Mouse (Mus musculus): ENCODE measurements around the gene Arhgef18. TPM values are rescaled to one million over a fixed set of nuclear protein-coding genes. Genes with fewer than 3 reads are reported as not detected.
A peak's percentile ranks its signal among the peaks of the same experiment; 100 is the strongest.

Gene Arhgef18
- polyA plus RNA-seq, 1 experiment from 2014 or later = 11.6 TPM

- peak overlapping the region; percentile 54 for H3K4me2 ChIP-seq (replicated peaks; ENCODE audit: low read depth, low read length)
- H3K4me1 ChIP-seq (ENCODE audit: insufficient read depth, low read length) = peaks cover 4% of the 10 kb centered on the region; the same call in 1 of the 2 replicates
- H3K9me3 ChIP-seq (ENCODE audit: low read length) = no peaks in the 10 kb centered on the region
- H3K27ac ChIP-seq (ENCODE audit: low read length) = peak overlapping the region; percentile 74
- H3K4me3 ChIP-seq (ENCODE audit: low read length) = peak overlapping the region; percentile 47
- ATAC-seq (ENCODE audit: low FRiP score, low TSS enrichment) = peak; percentile 2; the same call in 1 of the 2 replicates
- H3K27me3 ChIP-seq (ENCODE audit: insufficient read depth, low read length) = no peaks in the 10 kb centered on the region
- no peaks in the 10 kb centered on the region for H3K36me3 ChIP-seq (ENCODE audit: insufficient read depth, low read length)
- peak overlapping the region; percentile 79 for H3K9ac ChIP-seq (replicated peaks; ENCODE audit: low read length)
- 54% methylated on average over 9 of the region's 9 CpGs for WGBS
These were observed 75.2 kb downstream of the Arhgef18 start for GRCm38 (mm10) chr8:3467886-3468545.

DNA sequence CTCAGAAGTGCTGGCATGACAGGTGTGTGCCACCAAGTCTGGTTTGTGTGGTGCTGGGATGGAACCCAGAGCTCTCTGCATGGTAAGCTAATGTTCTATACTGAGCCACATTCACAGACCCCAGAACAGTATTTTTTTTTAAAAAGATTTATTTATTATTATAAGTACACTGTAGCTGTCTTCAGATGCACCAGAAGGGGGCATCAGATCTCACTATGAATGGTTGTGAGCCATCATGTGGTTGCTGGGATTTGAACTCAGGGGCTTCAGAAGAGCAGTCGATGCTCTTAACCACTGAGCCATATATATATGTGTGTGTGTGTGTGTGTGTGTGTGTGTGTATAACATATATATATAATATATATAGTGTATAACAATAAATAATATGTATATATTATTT lies 76.0 kb downstream of the Arhgef18 start:
- Histone ChIP-seq H3K4me3 (ENCODE audit: low read length) (no peak overlapping the region), H3K27me3 (ENCODE audit: insufficient read depth, low read length) (no peaks in the 10 kb centered on the region), H3K27ac (ENCODE audit: low read length) (no peak overlapping the region), H3K4me2 (replicated peaks; ENCODE audit: low read depth, low read length) (no peak overlapping the region), H3K9me3 (ENCODE audit: low read length) (no peaks in the 10 kb centered on the region), H3K9ac (replicated peaks; ENCODE audit: low read length) (no peak overlapping the region), H3K4me1 (ENCODE audit: insufficient read depth, low read length) (peaks cover 4% of the 10 kb centered on the region; the same call in 1 of the 2 replicates), H3K36me3 (ENCODE audit: insufficient read depth, low read length) (no peaks in the 10 kb centered on the region)
- WGBS = 87% methylated on average over 1 of the region's 1 CpGs
- ATAC-seq (ENCODE audit: low FRiP score, low TSS enrichment) = no peak

DNA sequence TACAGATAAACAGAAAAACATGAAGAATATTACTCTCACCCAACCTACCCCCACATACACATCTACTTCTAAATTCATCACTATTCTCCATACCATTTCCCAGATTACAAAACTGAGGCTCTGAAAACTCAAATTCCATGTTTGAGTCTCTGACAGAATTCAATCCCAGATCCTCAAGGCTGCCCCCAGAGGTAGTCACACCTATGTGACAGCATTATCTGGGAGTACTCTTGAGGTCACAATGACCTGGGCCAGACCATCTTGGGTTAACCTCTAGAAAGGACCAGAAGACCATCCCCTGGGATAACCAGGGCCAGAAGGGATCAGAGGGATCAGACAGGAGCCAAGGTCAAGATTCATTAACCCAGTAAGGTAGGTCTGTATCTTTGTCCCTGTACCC lies 77.8 kb downstream of the Arhgef18 start, which contains the start of gene Tex45:
TSS of gene Tex45 (plus strand) at position 301 of the 400 bp plus-strand sequence.
- no peak within 1 kb of the TSS for H3K27ac ChIP-seq (ENCODE audit: low read length)
- no peak for ATAC-seq (ENCODE audit: low FRiP score, low TSS enrichment)
- H3K9ac ChIP-seq (replicated peaks; ENCODE audit: low read length) = no peak within 1 kb of the TSS

GRCm38 (mm10) chr8:3475715-3476429 lies 83.1 kb downstream of the Arhgef18 start:
- 27% methylated on average over 37 of the region's 37 CpGs for WGBS
- H3K27ac ChIP-seq (ENCODE audit: low read length) = no peak overlapping the region
- peaks cover 6% of the 10 kb centered on the region for H3K4me1 ChIP-seq (ENCODE audit: insufficient read depth, low read length)
- no peak for ATAC-seq (ENCODE audit: low FRiP score, low TSS enrichment)
- H3K4me3 ChIP-seq (ENCODE audit: low read length) = peak overlapping the region; percentile 35
- peak overlapping the region; percentile 55 for H3K4me2 ChIP-seq (replicated peaks; ENCODE audit: low read depth, low read length)
- H3K27me3 ChIP-seq (ENCODE audit: insufficient read depth, low read length) = peaks cover 5% of the 10 kb centered on the region; the same call in 1 of the 2 replicates
- H3K36me3 ChIP-seq (ENCODE audit: insufficient read depth, low read length) = no peaks in the 10 kb centered on the region
- H3K9ac ChIP-seq (replicated peaks; ENCODE audit: low read length) = 0 out of 2 replicates have a peak overlapping the region, but pooled peaks have one; percentile 35
- no peaks in the 10 kb centered on the region for H3K9me3 ChIP-seq (ENCODE audit: low read length)

More for the DNA sequence above, 77.8 kb downstream of the Arhgef18 start, which contains the start of gene Tex45:
- Histone ChIP-seq H3K4me3 (ENCODE audit: low read length) (no peak within 1 kb of the TSS), H3K9me3 (ENCODE audit: low read length) (no peaks in the 10 kb centered on the region), H3K4me2 (replicated peaks; ENCODE audit: low read depth, low read length) (no peak within 1 kb of the TSS), H3K4me1 (ENCODE audit: insufficient read depth, low read length) (peaks cover 4% of the 10 kb centered on the region; the same call in 1 of the 2 replicates), H3K36me3 (ENCODE audit: insufficient read depth, low read length) (no peaks in the 10 kb centered on the region), H3K27me3 (ENCODE audit: insufficient read depth, low read length) (0 out of 2 replicates have a peak, but pooled peaks cover 4% of the 10 kb centered on the region)

GRCm38 (mm10) chr8:3480221-3480785 lies 87.5 kb downstream of the Arhgef18 start:
- Histone ChIP-seq H3K27me3 (ENCODE audit: insufficient read depth, low read length) (peaks cover 4% of the 10 kb centered on the region; the same call in 1 of the 2 replicates), H3K9me3 (ENCODE audit: low read length) (no peaks in the 10 kb centered on the region), H3K4me2 (replicated peaks; ENCODE audit: low read depth, low read length) (no peak overlapping the region), H3K27ac (ENCODE audit: low read length) (no peak overlapping the region), H3K36me3 (ENCODE audit: insufficient read depth, low read length) (no peaks in the 10 kb centered on the region), H3K4me1 (ENCODE audit: insufficient read depth, low read length) (peaks cover 6% of the 10 kb centered on the region), H3K9ac (replicated peaks; ENCODE audit: low read length) (no peak overlapping the region), H3K4me3 (ENCODE audit: low read length) (no peak overlapping the region)
- WGBS = 50% methylated on average over 4 of the region's 4 CpGs
- ATAC-seq (ENCODE audit: low FRiP score, low TSS enrichment) = no peak

DNA sequence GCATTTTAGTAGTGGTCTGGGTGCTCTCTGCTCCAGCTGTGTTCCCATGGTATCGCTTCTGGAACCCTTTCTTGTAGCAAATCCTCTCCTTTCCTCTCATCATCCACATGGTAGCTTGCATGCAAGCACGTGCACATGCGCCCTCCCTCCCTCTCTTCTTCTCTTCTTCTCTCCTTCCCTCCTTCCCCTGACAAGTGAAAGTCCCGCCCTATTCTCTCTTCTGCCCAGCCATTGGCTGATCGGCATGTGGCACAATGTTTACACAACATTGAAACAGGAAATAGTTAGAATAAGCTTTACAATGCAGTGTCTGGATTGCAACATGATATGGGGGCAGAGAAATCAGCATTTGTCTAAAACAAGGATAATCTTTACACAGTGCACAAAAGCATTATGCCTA lies 88.8 kb downstream of the Arhgef18 start:
- WGBS = 71% methylated on average over 5 of the region's 5 CpGs
- H3K9ac ChIP-seq (replicated peaks; ENCODE audit: low read length) = no peak overlapping the region
- no peaks in the 10 kb centered on the region for H3K9me3 ChIP-seq (ENCODE audit: low read length)
- no peak overlapping the region for H3K4me2 ChIP-seq (replicated peaks; ENCODE audit: low read depth, low read length)
- H3K36me3 ChIP-seq (ENCODE audit: insufficient read depth, low read length) = no peaks in the 10 kb centered on the region
- H3K27me3 ChIP-seq (ENCODE audit: insufficient read depth, low read length) = no peaks in the 10 kb centered on the region
- no peak overlapping the region for H3K4me3 ChIP-seq (ENCODE audit: low read length)
- no peak for ATAC-seq (ENCODE audit: low FRiP score, low TSS enrichment)
- H3K4me1 ChIP-seq (ENCODE audit: insufficient read depth, low read length) = no peaks in the 10 kb centered on the region
- H3K27ac ChIP-seq (ENCODE audit: low read length) = no peak overlapping the region

GRCm38 (mm10) chr8:3482240-3482740 lies 89.5 kb downstream of the Arhgef18 start:
- Histone ChIP-seq H3K27ac (ENCODE audit: low read length) (no peak overlapping the region), H3K9me3 (ENCODE audit: low read length) (no peaks in the 10 kb centered on the region), H3K4me2 (replicated peaks; ENCODE audit: low read depth, low read length) (no peak overlapping the region), H3K27me3 (ENCODE audit: insufficient read depth, low read length) (no peaks in the 10 kb centered on the region), H3K9ac (replicated peaks; ENCODE audit: low read length) (no peak overlapping the region), H3K4me1 (ENCODE audit: insufficient read depth, low read length) (no peaks in the 10 kb centered on the region), H3K36me3 (ENCODE audit: insufficient read depth, low read length) (no peaks in the 10 kb centered on the region), H3K4me3 (ENCODE audit: low read length) (no peak overlapping the region)
- no peak for ATAC-seq (ENCODE audit: low FRiP score, low TSS enrichment)
- 91% methylated on average over 22 of the region's 22 CpGs for WGBS

DNA sequence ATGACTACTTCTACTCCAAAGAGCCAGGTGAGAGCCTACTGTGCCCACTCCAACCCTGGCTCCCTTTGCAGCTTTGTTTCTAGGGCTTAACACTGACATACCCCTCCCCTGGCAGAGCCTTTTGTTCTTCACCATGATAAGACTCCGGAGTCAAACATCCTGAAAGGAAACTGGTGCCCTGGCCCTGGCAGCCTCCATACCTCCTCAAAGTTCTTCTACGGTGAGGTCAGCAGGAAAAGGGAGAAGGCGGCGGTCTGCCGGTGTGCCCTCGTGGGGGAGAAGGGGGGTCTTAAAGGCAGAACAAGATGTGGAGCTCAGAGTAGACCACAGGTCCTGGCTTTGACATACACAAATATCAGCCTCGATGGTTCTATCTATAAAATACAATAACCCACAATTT lies 90.7 kb downstream of the Arhgef18 start:
- no peak overlapping the region for H3K4me2 ChIP-seq (replicated peaks; ENCODE audit: low read depth, low read length)
- ATAC-seq (ENCODE audit: low FRiP score, low TSS enrichment) = no peak
- H3K9me3 ChIP-seq (ENCODE audit: low read length) = no peaks in the 10 kb centered on the region
- H3K4me3 ChIP-seq (ENCODE audit: low read length) = no peak overlapping the region
- WGBS = 91% methylated on average over 7 of the region's 7 CpGs
- no peaks in the 10 kb centered on the region for H3K4me1 ChIP-seq (ENCODE audit: insufficient read depth, low read length)
- H3K9ac ChIP-seq (replicated peaks; ENCODE audit: low read length) = no peak overlapping the region
- no peaks in the 10 kb centered on the region for H3K36me3 ChIP-seq (ENCODE audit: insufficient read depth, low read length)
- no peak overlapping the region for H3K27ac ChIP-seq (ENCODE audit: low read length)
- no peaks in the 10 kb centered on the region for H3K27me3 ChIP-seq (ENCODE audit: insufficient read depth, low read length)

GRCm38 (mm10) chr8:3485192-3485591 lies 92.4 kb downstream of the Arhgef18 start:
- H3K4me1 ChIP-seq (ENCODE audit: insufficient read depth, low read length) = no peaks in the 10 kb centered on the region
- no peaks in the 10 kb centered on the region for H3K9me3 ChIP-seq (ENCODE audit: low read length)
- WGBS = 24% methylated on average over 5 of the region's 5 CpGs
- H3K27ac ChIP-seq (ENCODE audit: low read length) = no peak overlapping the region
- H3K9ac ChIP-seq (replicated peaks; ENCODE audit: low read length) = no peak overlapping the region
- no peak overlapping the region for H3K4me2 ChIP-seq (replicated peaks; ENCODE audit: low read depth, low read length)
- H3K36me3 ChIP-seq (ENCODE audit: insufficient read depth, low read length) = no peaks in the 10 kb centered on the region
- H3K4me3 ChIP-seq (ENCODE audit: low read length) = no peak overlapping the region
- ATAC-seq (ENCODE audit: low FRiP score, low TSS enrichment) = no peak
- no peaks in the 10 kb centered on the region for H3K27me3 ChIP-seq (ENCODE audit: insufficient read depth, low read length)
